ENCODE assay signal across 21 mouse cellular contexts in genomic region chr11:88036761-88037251, GRCm38 (mm10). TPM values are rescaled to one million over a fixed set of nuclear protein-coding genes. Genes with fewer than 3 reads are reported as not detected.
A peak's percentile ranks its signal among the peaks of the same experiment; 100 is the strongest.
DNase-seq lines count a peak whose midpoint lies in the region; ATAC-seq and TF ChIP-seq lines count a peak whose summit lies in the region.
"Had no signal": no experiment of that assay in that cellular context is flagged by ENCODE, and none has a peak within 500 bp of the region (broad histone marks: within the 10 kb centered on the region; RNA-seq: fewer than 3 reads in every experiment).

No protein-coding gene starts in this region.

- TF ChIP-seq POLR2A in kidney, adult 2 months (IDR thresholded peaks at IDR 0.05; ENCODE audit: low read depth, low read length): no peak

- DNase-seq in heart, adult 9 months (ENCODE audit: low spot score in 2 of 2): no peak
- DNase-seq in layer of hippocampus, postnatal 36 days: peak; percentile 16 to 33
- DNase-seq in layer of hippocampus, adult 9-10 months (ENCODE audit: low spot score): no peak
- no peak for DNase-seq in ES-E14 (ENCODE audit: low read depth, low spot score)
- peak; percentile 39 for DNase-seq in adrenal gland, postnatal 10 days
- DNase-seq in gastrocnemius, postnatal 14 days: no peak
- no peak for DNase-seq in kidney, adult 2 months
- DNase-seq: cerebellum, adult 9-10 months; gastrocnemius, postnatal 36 days; kidney, adult 11 months; kidney, postnatal 36 days; lung, embryonic 14.5 days; right cerebral cortex, postnatal 4 days had no signal

- no peak for TF ChIP-seq CTCF in kidney, adult 2 months (conservative IDR thresholded peaks at IDR 0.05; ENCODE audit: insufficient read depth, insufficient read length, low read depth, low read length)

- no peaks in the 10 kb centered on the region for H3K27me3 ChIP-seq in heart, embryonic 11.5 days (ENCODE audit: control insufficient read depth, insufficient read depth, low read length)
- H3K27me3 ChIP-seq in kidney, adult 2 months (replicated peaks; ENCODE audit: control insufficient read depth, insufficient read depth, low read length): no peaks in the 10 kb centered on the region
- H3K27me3 ChIP-seq: hindbrain, embryonic 15.5 days; limb, embryonic 15.5 days; neural tube, embryonic 13.5 days had no signal

- intact Hi-C loops in gastrocnemius, postnatal 14 days (cut with DNase I; ENCODE audit: low total_unique reads): no loop called here

- no peak overlapping the region for H3K4me3 ChIP-seq in heart, embryonic 11.5 days (ENCODE audit: low read depth, low read length)
- no peak overlapping the region for H3K4me3 ChIP-seq in ES-E14 (ENCODE audit: insufficient read depth in 1 of 2, low read depth in 1 of 2, low read length in 2 of 2, poor library complexity in 1 of 2, severe bottlenecking in 1 of 2)
- H3K4me3 ChIP-seq in kidney, adult 2 months (ENCODE audit: insufficient read depth, low read depth, low read length): no peak overlapping the region
- H3K4me3 ChIP-seq: embryonic facial prominence, embryonic 10.5 days; erythroblast, embryonic 14.5 days; hindbrain, embryonic 15.5 days; left cerebral cortex, adult 2 months; limb, embryonic 15.5 days; neural tube, embryonic 13.5 days had no signal

- 0 out of 2 replicates have a peak overlapping the region, but pooled peaks have one; percentile 34 for H3K9ac ChIP-seq in heart, embryonic 11.5 days (ENCODE audit: low read depth, low read length)
- no peak overlapping the region for H3K9ac ChIP-seq in ES-E14 (ENCODE audit: insufficient read depth, low read depth, low read length, poor library complexity, severe bottlenecking)
- H3K9ac ChIP-seq: hindbrain, embryonic 15.5 days; limb, embryonic 15.5 days; lung, embryonic 14.5 days; neural tube, embryonic 13.5 days had no signal

- H3K9me3 ChIP-seq in heart, embryonic 11.5 days (replicated peaks; ENCODE audit: control insufficient read depth, low read length): no peaks in the 10 kb centered on the region
- no peaks in the 10 kb centered on the region for H3K9me3 ChIP-seq in ES-E14 (ENCODE audit: control insufficient read depth, insufficient read depth, low read depth, low read length)
- H3K9me3 ChIP-seq: embryonic facial prominence, embryonic 10.5 days; hindbrain, embryonic 15.5 days; limb, embryonic 15.5 days; neural tube, embryonic 13.5 days had no signal

- in situ Hi-C loops in ES-E14 (cut with MboI; ENCODE audit: low sequenced_read_pairs in 2 of 2, unreplicated experiment in 2 of 2): no loop called here

- peak overlapping the region; percentile 70 for H3K27ac ChIP-seq in heart, embryonic 11.5 days (ENCODE audit: low read depth, low read length)
- 0 out of 2 replicates have a peak overlapping the region, but pooled peaks have one; percentile 51 for H3K27ac ChIP-seq in ES-E14 (ENCODE audit: insufficient read depth, low read depth, low read length, poor library complexity, severe bottlenecking)
- no peak overlapping the region for H3K27ac ChIP-seq in kidney, adult 2 months (ENCODE audit: insufficient read depth, low read depth, low read length)
- H3K27ac ChIP-seq: embryonic facial prominence, embryonic 10.5 days; hindbrain, embryonic 15.5 days; left cerebral cortex, adult 2 months; limb, embryonic 15.5 days; neural tube, embryonic 13.5 days had no signal

- H3K4me2 ChIP-seq in heart, embryonic 11.5 days: no peak overlapping the region
- H3K4me2 ChIP-seq: hindbrain, embryonic 15.5 days; limb, embryonic 15.5 days; lung, embryonic 14.5 days; neural tube, embryonic 13.5 days had no signal

- peaks cover 4% of the 10 kb centered on the region; the same call in 1 of the 2 replicates for H3K4me1 ChIP-seq in heart, embryonic 11.5 days (ENCODE audit: control insufficient read depth, insufficient read depth, low read length)
- H3K4me1 ChIP-seq in ES-E14 (ENCODE audit: control insufficient read depth in 2 of 2, insufficient read depth in 2 of 2, low read length in 2 of 2, poor library complexity in 1 of 2): peaks cover 16 to 17% of the 10 kb centered on the region in 2 experiments
- H3K4me1 ChIP-seq in kidney, adult 2 months (ENCODE audit: control insufficient read depth, insufficient read depth, low read length): no peaks in the 10 kb centered on the region; the same call in 1 of the 2 replicates
- H3K4me1 ChIP-seq: embryonic facial prominence, embryonic 10.5 days; hindbrain, embryonic 15.5 days; limb, embryonic 15.5 days had no signal

- ATAC-seq in heart, embryonic 11.5 days (replicated peaks; ENCODE audit: insufficient number of reproducible peaks, low FRiP score, low TSS enrichment): 0 out of 2 replicates have a peak, but pooled peaks have one; percentile 18
- ATAC-seq: CD4-positive, CD25-positive, alpha-beta regulatory T cell, adult 4 months had no signal

- WGBS in heart, embryonic 11.5 days (ENCODE audit: insufficient replicate concordance): 71% methylated on average over 10 of the region's 10 CpGs
- WGBS in kidney, adult 2 months: 63% methylated on average over 10 of the region's 10 CpGs

- H3K36me3 ChIP-seq in heart, embryonic 11.5 days (ENCODE audit: control insufficient read depth, insufficient read depth, low read length): no peaks in the 10 kb centered on the region
- no peaks in the 10 kb centered on the region for H3K36me3 ChIP-seq in ES-E14 (ENCODE audit: control insufficient read depth, insufficient read depth, low read length, poor library complexity, severe bottlenecking)
- no peaks in the 10 kb centered on the region for H3K36me3 ChIP-seq in kidney, adult 2 months (ENCODE audit: control insufficient read depth, insufficient read depth, low read length)
- H3K36me3 ChIP-seq: hindbrain, embryonic 15.5 days had no signal

TF ChIP-seq in ES-E14, 5 proteins besides CTCF, POLR2A, EP300 and RAD21:
- TF ChIP-seq HCFC1 (IDR thresholded peaks at IDR 0.05; ENCODE audit: borderline replicate concordance, insufficient read depth, low read length) (no peak), CHD2 (IDR thresholded peaks at IDR 0.05; ENCODE audit: low read depth, low read length) (no peak), ZC3H11A (IDR thresholded peaks at IDR 0.05; ENCODE audit: borderline replicate concordance, low read depth, low read length) (no peak), ZNF384 (IDR thresholded peaks at IDR 0.05; ENCODE audit: low read depth, low read length) (no peak), MAFK (IDR thresholded peaks at IDR 0.05; ENCODE audit: insufficient read depth, low read depth, low read length) (no peak)

RNA-seq across cellular contexts. Expression of gene Srsf1, which starts 10.4 kb away (rescaled TPM):
- polyA plus RNA-seq in heart, embryonic 11.5 days (2014; fragmentation: Nextera tagmentation; extraction: Ambion mirVana): 205 and 242 TPM in 2 replicates
- 100 to 1,000 TPM; 232 to 248 TPM for total RNA-seq in layer of hippocampus, postnatal 36 days (2021)
- 369 and 432 TPM in 2 replicates for total RNA-seq in ES-E14 (2012; rRNA removed)
- 100 to 1,000 TPM; 198 to 256 TPM for total RNA-seq in adrenal gland, postnatal 10 days (2021)
- total RNA-seq in gastrocnemius, postnatal 14 days (2021): 10 to 100 TPM; 58.0 to 76.3 TPM
- 56.6 and 59.8 TPM in 2 replicates for polyA plus RNA-seq in kidney, adult 2 months (2012; rRNA removed)

RNA-seq across cellular contexts. Expression of gene Vezf1, which starts 31.3 kb away (rescaled TPM):
- polyA plus RNA-seq in heart, embryonic 11.5 days (2014; fragmentation: Nextera tagmentation; extraction: Ambion mirVana): 24.8 and 26.4 TPM in 2 replicates
- 10 to 100 TPM; 20.2 to 22.6 TPM for total RNA-seq in layer of hippocampus, postnatal 36 days (2021)
- 12.6 and 13.2 TPM in 2 replicates for total RNA-seq in ES-E14 (2012; rRNA removed)
- total RNA-seq in adrenal gland, postnatal 10 days (2021): 10 to 100 TPM; 37.8 to 41.3 TPM
- total RNA-seq in gastrocnemius, postnatal 14 days (2021): 10 to 100 TPM; 39.2 to 43.5 TPM
- 17.9 and 21.4 TPM in 2 replicates for polyA plus RNA-seq in kidney, adult 2 months (2012; rRNA removed)

RNA-seq across cellular contexts. Expression of gene Dynll2, which starts 49.5 kb away (rescaled TPM):
- 16.7 and 17.2 TPM in 2 replicates for polyA plus RNA-seq in heart, embryonic 11.5 days (2014; fragmentation: Nextera tagmentation; extraction: Ambion mirVana)
- 100 to 1,000 TPM; 446 to 473 TPM for total RNA-seq in layer of hippocampus, postnatal 36 days (2021)
- total RNA-seq in ES-E14 (2012; rRNA removed): 18.3 and 35.8 TPM in 2 replicates
- 100 to 1,000 TPM; 124 to 136 TPM for total RNA-seq in adrenal gland, postnatal 10 days (2021)
- total RNA-seq in gastrocnemius, postnatal 14 days (2021): 100 to 1,000 TPM; 134 to 138 TPM
- 136 and 169 TPM in 2 replicates for polyA plus RNA-seq in kidney, adult 2 months (2012; rRNA removed)

Comparison
In these comparisons a context has a peak if more than half of its experiments do, and no peak if none do; other contexts are left out.
1. DNase-seq: peak in layer of hippocampus, postnatal 36 days (2 of 2) and adrenal gland, postnatal 10 days (single experiment); none in heart, adult 9 months (0 of 2), layer of hippocampus, adult 9-10 months (single experiment), ES-E14 (single experiment), gastrocnemius, postnatal 14 days (single experiment) and kidney, adult 2 months (single experiment).